Mouse (Mus musculus) intestine, embryonic 16.5 days (tissue): ENCODE data around the gene Nup93. TPM values are rescaled to one million over a fixed set of nuclear protein-coding genes. Genes with fewer than 3 reads are reported as not detected.

Source experiments
- ATAC-seq: fragments of 200-750 bp; cut with Nextera tagmentation; 2 replicates; pipeline ENCODE4 v1.8.0; 2017; ENCODE audit warnings: moderate TSS enrichment, moderate library complexity
- H3K27ac ChIP-seq: fragments of 300-500 bp; sonication (generic); 2 replicates; pipeline ENCODE4 v1.5.1; 2014; ENCODE audit warnings: mild to moderate bottlenecking, low read length
- H3K27me3 ChIP-seq: fragments of 300-500 bp; sonication (generic); replicated peaks from 2 replicates; pipeline ENCODE4 v1.6.1; 2014; ENCODE audit warnings: low read length, control low read depth, mixed read lengths; ENCODE audit not compliant: control insufficient read depth, insufficient read depth
- H3K36me3 ChIP-seq: fragments of 300-500 bp; sonication (generic); 2 replicates; pipeline ENCODE4 v1.6.1; 2014; ENCODE audit warnings: low read length, control low read depth; ENCODE audit not compliant: control insufficient read depth, insufficient read depth
- H3K4me1 ChIP-seq: fragments of 300-500 bp; sonication (generic); 2 replicates; pipeline ENCODE4 v1.6.1; 2014; ENCODE audit warnings: low read length, control low read depth, mixed read lengths; ENCODE audit not compliant: control insufficient read depth, insufficient read depth
- H3K4me2 ChIP-seq: fragments of 300-500 bp; sonication (generic); 2 replicates; pipeline ENCODE4 v1.6.1; 2014; ENCODE audit warnings: low read depth, low read length, control low read depth
- H3K4me3 ChIP-seq: fragments of 300-500 bp; sonication (generic); 2 replicates; pipeline ENCODE4 v1.5.1; 2014; ENCODE audit warnings: mild to moderate bottlenecking, low read length
- H3K9ac ChIP-seq: fragments of 300-500 bp; sonication (generic); 2 replicates; pipeline ENCODE4 v1.6.1; 2014; ENCODE audit warnings: low read depth, low read length
- H3K9me3 ChIP-seq: fragments of 300-500 bp; sonication (generic); 2 replicates; pipeline ENCODE4 v1.6.1; 2016; ENCODE audit warnings: low read length, control low read depth; ENCODE audit not compliant: control insufficient read depth
- WGBS: fragments of 180-500 bp; shearing (Covaris S2); extraction: QIAGEN DNeasy Blood & Tissue Kit; methylation state at CpG from one replicate; pipeline ENCODE4 v1.1.7; 2014; 5-methylcytosine and 5-hydroxymethylcytosine counted together
- polyA plus RNA-seq: library from polyadenylated mRNA; unstranded; fragments of >200 nt; fragmentation: Nextera tagmentation; extraction: Ambion mirVana; gene quantifications from 2 replicates; pipeline ENCODE4 v1.2.1, GENCODE M21; 2015

The Nup93 gene
- polyA plus RNA-seq, 1 experiment from 2014 or later: 66.4 TPM

GRCm38 (mm10) chr8:94274030-94274429 lies 59.7 kb downstream of the Nup93 start:
- ATAC-seq: no peak
- H3K36me3 ChIP-seq: no peaks in the 10 kb centered on the region
- 71% methylated on average over 5 of the region's 5 CpGs for WGBS
- H3K4me1 ChIP-seq: 0 out of 2 replicates have a peak, but pooled peaks cover 5% of the 10 kb centered on the region
- no peak overlapping the region for H3K4me3 ChIP-seq
- H3K27ac ChIP-seq: no peak overlapping the region
- H3K9ac ChIP-seq: no peak overlapping the region
- no peaks in the 10 kb centered on the region for H3K27me3 ChIP-seq
- no peaks in the 10 kb centered on the region for H3K9me3 ChIP-seq
- H3K4me2 ChIP-seq: no peak overlapping the region

GRCm38 (mm10) chr8:94278295-94278694 lies 63.9 kb downstream of the Nup93 start:
- Histone ChIP-seq H3K9ac (no peak overlapping the region), H3K4me1 (no peaks in the 10 kb centered on the region), H3K9me3 (no peaks in the 10 kb centered on the region), H3K27ac (no peak overlapping the region), H3K36me3 (no peaks in the 10 kb centered on the region), H3K27me3 (no peaks in the 10 kb centered on the region), H3K4me2 (no peak overlapping the region), H3K4me3 (no peak overlapping the region)
- no peak for ATAC-seq
- WGBS: 88% methylated on average over 6 of the region's 6 CpGs

- H3K27me3 ChIP-seq: no peaks in the 10 kb centered on the region
- no peaks in the 10 kb centered on the region for H3K4me1 ChIP-seq
- H3K4me2 ChIP-seq: no peak overlapping the region
- H3K9me3 ChIP-seq: no peaks in the 10 kb centered on the region
- no peak for ATAC-seq
- no peak overlapping the region for H3K27ac ChIP-seq
- H3K36me3 ChIP-seq: no peaks in the 10 kb centered on the region
- WGBS: 70% methylated on average over 5 of the region's 5 CpGs
- H3K4me3 ChIP-seq: no peak overlapping the region
- H3K9ac ChIP-seq: no peak overlapping the region
Measured at GRCm38 (mm10) chr8:94280001-94280613, 65.7 kb downstream of the Nup93 start.

DNA sequence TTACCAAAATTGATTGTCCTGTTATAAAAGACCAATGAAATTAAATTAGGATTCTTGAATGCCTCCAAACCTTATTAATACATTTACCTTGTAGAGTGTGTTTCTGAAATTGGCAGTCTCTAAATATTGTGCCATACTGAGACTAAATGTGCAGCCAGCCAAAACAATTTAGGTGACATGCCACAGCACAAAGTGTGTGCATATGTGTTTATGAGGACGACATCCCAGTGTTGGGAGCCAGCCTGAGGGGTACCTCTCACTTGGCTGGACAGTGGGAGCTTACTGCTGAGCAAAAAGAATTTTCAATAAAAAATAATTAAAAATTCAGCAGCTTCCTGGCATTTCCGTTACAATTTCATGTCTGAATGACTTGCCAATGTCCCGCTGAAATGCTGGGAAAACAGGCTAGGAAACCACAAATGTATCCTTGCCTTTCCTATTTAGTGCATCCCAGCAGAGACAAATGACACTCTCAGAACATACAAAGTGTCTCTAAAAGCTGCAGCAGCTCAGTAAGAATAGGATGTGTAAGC lies 68.2 kb downstream of the Nup93 start:
- Histone ChIP-seq H3K4me3 (no peak overlapping the region), H3K27ac (no peak overlapping the region), H3K27me3 (no peaks in the 10 kb centered on the region), H3K4me1 (no peaks in the 10 kb centered on the region), H3K9ac (no peak overlapping the region), H3K4me2 (no peak overlapping the region), H3K9me3 (no peaks in the 10 kb centered on the region), H3K36me3 (no peaks in the 10 kb centered on the region)
- 88% methylated on average over 3 of the region's 3 CpGs for WGBS
- ATAC-seq: no peak

GRCm38 (mm10) chr8:94284204-94284603 lies 69.8 kb downstream of the Nup93 start:
- no peak overlapping the region for H3K4me2 ChIP-seq
- no peak overlapping the region for H3K9ac ChIP-seq
- no peak overlapping the region for H3K27ac ChIP-seq
- 84% methylated on average over 7 of the region's 7 CpGs for WGBS
- no peak overlapping the region for H3K4me3 ChIP-seq
- H3K9me3 ChIP-seq: no peaks in the 10 kb centered on the region
- H3K36me3 ChIP-seq: no peaks in the 10 kb centered on the region
- H3K4me1 ChIP-seq: no peaks in the 10 kb centered on the region
- no peak for ATAC-seq
- H3K27me3 ChIP-seq: no peaks in the 10 kb centered on the region

DNA sequence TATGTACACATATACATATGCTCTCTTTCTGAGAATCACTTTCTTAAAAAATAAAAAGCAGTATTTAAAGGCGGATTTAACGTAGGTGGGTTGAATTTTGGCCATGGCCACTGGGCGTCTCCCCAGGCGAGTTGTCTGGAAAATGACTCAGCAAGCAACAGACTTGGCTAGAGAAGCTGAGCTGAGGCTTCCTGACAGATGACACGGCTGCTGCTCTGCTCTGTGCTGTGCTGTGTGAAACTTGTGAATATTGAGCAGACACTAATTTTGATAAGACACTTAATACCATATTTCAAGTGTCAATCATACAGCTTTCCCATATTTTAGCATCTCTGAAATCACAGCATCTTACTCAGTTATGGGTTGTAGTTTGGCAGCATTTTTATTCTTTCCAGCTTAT lies 76.2 kb downstream of the Nup93 start:
- Histone ChIP-seq H3K36me3 (no peaks in the 10 kb centered on the region), H3K27me3 (no peaks in the 10 kb centered on the region), H3K9ac (no peak overlapping the region), H3K27ac (no peak overlapping the region), H3K4me2 (no peak overlapping the region), H3K4me1 (0 out of 2 replicates have a peak, but pooled peaks cover 5% of the 10 kb centered on the region), H3K4me3 (no peak overlapping the region), H3K9me3 (no peaks in the 10 kb centered on the region)
- 93% methylated on average over 5 of the region's 5 CpGs for WGBS
- no peak for ATAC-seq

DNA sequence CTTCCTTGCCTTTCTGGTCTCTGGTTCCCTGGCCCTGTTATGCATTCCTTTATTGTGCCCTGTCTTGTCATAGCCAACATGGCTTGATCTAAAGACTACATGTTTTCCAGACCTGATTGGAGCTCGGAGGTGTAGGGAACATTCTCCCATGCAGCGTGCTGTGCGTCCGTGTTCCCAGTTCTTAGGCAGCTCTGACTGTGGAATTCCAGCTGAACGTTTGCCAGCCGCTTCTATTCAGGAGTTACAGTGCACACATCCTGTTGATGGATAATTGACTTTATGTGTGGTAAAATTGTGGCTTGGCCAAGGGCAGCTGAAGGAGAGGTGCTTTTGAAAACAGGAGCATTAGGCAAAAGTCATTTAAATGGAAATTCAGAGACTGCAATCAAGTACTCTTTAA lies 77.7 kb downstream of the Nup93 start:
- Histone ChIP-seq H3K4me1 (peaks cover 6% of the 10 kb centered on the region; the same call in 1 of the 2 replicates), H3K4me3 (no peak overlapping the region), H3K27me3 (no peaks in the 10 kb centered on the region), H3K4me2 (no peak overlapping the region), H3K27ac (0 out of 2 replicates have a peak overlapping the region, but pooled peaks have one; percentile 54), H3K9ac (no peak overlapping the region), H3K9me3 (no peaks in the 10 kb centered on the region), H3K36me3 (no peaks in the 10 kb centered on the region)
- 63% methylated on average over 6 of the region's 6 CpGs for WGBS
- no peak for ATAC-seq

DNA sequence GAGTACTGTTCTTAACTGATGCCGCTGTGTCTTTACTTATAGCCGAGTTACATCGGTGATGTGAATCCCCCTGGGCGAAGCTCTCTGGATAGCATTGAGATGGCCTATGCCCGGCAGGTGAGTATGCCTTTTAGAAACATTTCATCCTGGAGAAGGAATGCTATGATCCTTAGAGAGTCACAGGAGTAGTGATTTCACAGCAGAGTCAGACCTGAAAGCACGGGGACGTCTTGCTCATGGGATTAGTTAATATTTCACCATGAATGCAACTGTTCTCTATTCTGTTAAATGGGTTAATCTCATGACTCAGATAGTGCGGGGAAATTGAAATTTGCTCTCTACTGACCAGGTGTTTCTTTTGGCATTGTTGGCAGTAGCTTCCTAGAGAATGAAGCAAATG lies 78.3 kb downstream of the Nup93 start:
- no peak overlapping the region for H3K9ac ChIP-seq
- H3K27ac ChIP-seq: peak overlapping the region; percentile 54; the same call in 1 of the 2 replicates
- H3K27me3 ChIP-seq: no peaks in the 10 kb centered on the region
- H3K9me3 ChIP-seq: no peaks in the 10 kb centered on the region
- WGBS: 81% methylated on average over 8 of the region's 8 CpGs
- no peaks in the 10 kb centered on the region for H3K36me3 ChIP-seq
- H3K4me1 ChIP-seq: peaks cover 8% of the 10 kb centered on the region; the same call in 1 of the 2 replicates
- H3K4me2 ChIP-seq: no peak overlapping the region
- peak; percentile 64 for ATAC-seq
- H3K4me3 ChIP-seq: no peak overlapping the region

- Histone ChIP-seq H3K9ac (no peak overlapping the region), H3K27me3 (no peaks in the 10 kb centered on the region), H3K27ac (no peak overlapping the region), H3K4me1 (peaks cover 8% of the 10 kb centered on the region; the same call in 1 of the 2 replicates), H3K4me3 (no peak overlapping the region), H3K9me3 (no peaks in the 10 kb centered on the region), H3K4me2 (no peak overlapping the region), H3K36me3 (0 out of 2 replicates have a peak, but pooled peaks cover under 1% of the 10 kb centered on the region)
- no peak for ATAC-seq
- 73% methylated on average over 6 of the region's 6 CpGs for WGBS
Measured at GRCm38 (mm10) chr8:94295687-94296086, 81.3 kb downstream of the Nup93 start.
